Mouse (Mus musculus): ENCODE data around the gene Nxph3.

GRCm38 (mm10) chr11:95508211-95508926, 6.0 kb downstream of the Nxph3 start:
- TF ChIP-seq CTCF (IDR thresholded peaks at IDR 0.05; ENCODE audit: insufficient read depth, low read depth, low read length), result no peak
- TF ChIP-seq POLR2A (IDR thresholded peaks at IDR 0.05; ENCODE audit: insufficient read depth, low read depth, low read length), result no peak
